Comparison of ENCODE assay signal across 8 mouse cellular contexts in the genomic region with DNA sequence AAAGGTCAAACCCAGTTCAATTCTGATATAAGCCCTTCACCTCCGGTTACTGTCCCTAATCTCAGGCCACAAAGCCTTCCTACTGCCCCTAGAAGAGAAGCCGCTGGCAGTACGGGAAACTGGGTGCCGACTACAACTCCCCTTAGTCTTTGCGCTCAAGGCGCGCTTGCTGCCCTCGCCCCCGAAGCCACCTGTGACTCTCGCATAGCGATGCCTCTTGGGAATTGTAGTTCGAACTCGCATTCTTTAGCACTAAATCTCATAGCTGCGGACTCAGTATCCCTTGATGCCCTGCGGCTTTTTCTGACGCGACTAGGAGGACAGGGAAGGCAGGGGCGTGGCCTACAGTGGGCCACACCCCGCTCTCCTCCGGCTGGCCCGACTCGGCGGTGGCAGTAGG. TPM values are rescaled to one million over a fixed set of nuclear protein-coding genes. Genes with fewer than 3 reads are reported as not detected.
DNase-seq lines count a peak whose midpoint lies in the region; TF ChIP-seq lines count a peak whose summit lies in the region.

A gene (plus strand): TSS at position 347 of the 400 bp plus-strand sequence.

- peaks cover 2% of the 10 kb centered on the region; the same call in 1 of the 2 replicates for H3K4me1 ChIP-seq in cortical plate, adult 2 months (ENCODE audit: control insufficient read depth, insufficient read depth, low read length)
- H3K4me1 ChIP-seq in megakaryocyte, embryonic 14.5 days = peaks cover 82% of the 10 kb centered on the region

- H3K4me3 ChIP-seq in cortical plate, adult 2 months (ENCODE audit: insufficient read depth, low read length) = peak within 1 kb of the TSS; percentile 46
- H3K4me3 ChIP-seq in megakaryocyte, embryonic 14.5 days (replicated peaks) = peak within 1 kb of the TSS; percentile 95

- peak within 1 kb of the TSS; percentile 79 for H3K27ac ChIP-seq in cortical plate, adult 2 months (ENCODE audit: insufficient read depth, low read length)

- H3K36me3 ChIP-seq in megakaryocyte, embryonic 14.5 days (replicated peaks; ENCODE audit: low read length) = peaks cover 39% of the 10 kb centered on the region

- no peaks in the 10 kb centered on the region for H3K27me3 ChIP-seq in megakaryocyte, embryonic 14.5 days (replicated peaks)

- TF ChIP-seq CTCF in cortical plate, adult 2 months (IDR thresholded peaks at IDR 0.05; ENCODE audit: extremely low read depth, insufficient read depth, low read length) = no peak

- peak; percentile 99 for DNase-seq in adipocyte (ENCODE audit: low spot score)
- peak; percentile 92 to 95 for DNase-seq in gastrocnemius, adult 8-10 months (ENCODE audit: low spot score in 2 of 2)
- DNase-seq in hindlimb bud, embryonic 11.5 days (ENCODE audit: extremely low spot score, low read depth, low spot score) = peak; percentile 99
- peak; percentile 88 to 99 for DNase-seq in left cerebral cortex, adult 8-10 months (ENCODE audit: low spot score in 2 of 2)
- peak; percentile 95 for DNase-seq in right cerebral cortex, postnatal 25 days
- peak; percentile 92 for DNase-seq in urinary bladder, postnatal 4 days (ENCODE audit: low spot score in 2 of 2)

- peak; percentile 95 for TF ChIP-seq POLR2A in cortical plate, adult 2 months (IDR thresholded peaks at IDR 0.05; ENCODE audit: extremely low read depth, insufficient read depth, low read length)

- H3K9me3 ChIP-seq in megakaryocyte, embryonic 14.5 days = no peaks in the 10 kb centered on the region

RNA-seq across cellular contexts. Expression of the gene that starts here (rescaled TPM):
- polyA plus RNA-seq in cortical plate, adult 2 months (2012; rRNA removed) = 161 and 187 TPM in 2 replicates
- 10 to 100 TPM; 37.0 to 43.9 (median 40.3) TPM for total RNA-seq in gastrocnemius, adult 8-10 months (2022)
- total RNA-seq in left cerebral cortex, adult 8-10 months (2022) = 100 to 1,000 TPM in 3 of 4 experiments, 10 to 100 TPM in 1; 93.8 to 107 (median 103) TPM
- polyA plus RNA-seq in megakaryocyte, embryonic 14.5 days (2012; ENCODE audit: insufficient read depth, low replicate concordance) = 65.9 and 69.9 TPM in 2 replicates

Comparison
In these comparisons a context has a peak if more than half of its experiments do, and no peak if none do; other contexts are left out.
1. Peak in every context shown above with its lines: DNase-seq, H3K4me3 ChIP-seq and H3K27ac ChIP-seq.